Mouse (Mus musculus) heart, adult 9 months (tissue): ENCODE results near the gene Rgs16.

Experiments used
- DNase-seq, 2 experiments: peaks; one replicate each; pipeline ENCODE4 v3.0.0; 2022; ENCODE audit warnings: low spot score in 2 of 2

Rgs16 gene

GRCm38 (mm10) chr1:153740145-153740544 is at the start of gene Rgs16:
Gene Rgs16 (plus strand): TSS chr1:153740349.
- peak; percentile 68 to 75 for DNase-seq

GRCm38 (mm10) chr1:153692526-153692925 is 47.6 kb upstream of the Rgs16 start:
- no peak for DNase-seq

- DNase-seq = no peak
These were observed 45.6 kb upstream of the Rgs16 start for GRCm38 (mm10) chr1:153694372-153695120.

GRCm38 (mm10) chr1:153695398-153695797 is 44.8 kb upstream of the Rgs16 start:
- DNase-seq = no peak

GRCm38 (mm10) chr1:153696093-153696492 is 44.1 kb upstream of the Rgs16 start:
- no peak for DNase-seq

GRCm38 (mm10) chr1:153696541-153696940 is 43.6 kb upstream of the Rgs16 start:
- no peak for DNase-seq

GRCm38 (mm10) chr1:153697581-153698251 is 42.4 kb upstream of the Rgs16 start:
- DNase-seq = no peak

GRCm38 (mm10) chr1:153698311-153699084 is 41.7 kb upstream of the Rgs16 start:
- DNase-seq = no peak

- no peak for DNase-seq
These were observed 39.6 kb upstream of the Rgs16 start for GRCm38 (mm10) chr1:153700448-153701063.

- no peak for DNase-seq
These were observed 38.7 kb upstream of the Rgs16 start for GRCm38 (mm10) chr1:153701461-153701860.

- no peak for DNase-seq
These were observed 37.8 kb upstream of the Rgs16 start for GRCm38 (mm10) chr1:153702166-153702852.

- DNase-seq = peak in 1 of 2 experiments; percentile 15
These were observed 37.2 kb upstream of the Rgs16 start for GRCm38 (mm10) chr1:153702853-153703410.

- no peak for DNase-seq
These were observed 36.6 kb upstream of the Rgs16 start for GRCm38 (mm10) chr1:153703445-153703991.

- DNase-seq = no peak
These were observed 36.0 kb upstream of the Rgs16 start for GRCm38 (mm10) chr1:153704174-153704573.

- DNase-seq = no peak
These were observed 35.2 kb upstream of the Rgs16 start for GRCm38 (mm10) chr1:153704996-153705395.

- no peak for DNase-seq
These were observed 31.5 kb upstream of the Rgs16 start for GRCm38 (mm10) chr1:153708626-153709025.

- DNase-seq = no peak
These were observed 30.7 kb upstream of the Rgs16 start for GRCm38 (mm10) chr1:153709451-153709850.

- no peak for DNase-seq
These were observed 28.4 kb upstream of the Rgs16 start for GRCm38 (mm10) chr1:153711544-153712262.

GRCm38 (mm10) chr1:153712633-153713032 is 27.5 kb upstream of the Rgs16 start:
- no peak for DNase-seq

GRCm38 (mm10) chr1:153717990-153718389 is 22.2 kb upstream of the Rgs16 start:
- DNase-seq = no peak
